Mouse (Mus musculus) right cerebral cortex, postnatal 4 days (tissue): Measurements from ENCODE around the gene Hrh3.

Experiments
- DNase-seq: peaks from one replicate; pipeline ENCODE4 v3.0.0-alpha.2; 2022

The Hrh3 gene

DNA sequence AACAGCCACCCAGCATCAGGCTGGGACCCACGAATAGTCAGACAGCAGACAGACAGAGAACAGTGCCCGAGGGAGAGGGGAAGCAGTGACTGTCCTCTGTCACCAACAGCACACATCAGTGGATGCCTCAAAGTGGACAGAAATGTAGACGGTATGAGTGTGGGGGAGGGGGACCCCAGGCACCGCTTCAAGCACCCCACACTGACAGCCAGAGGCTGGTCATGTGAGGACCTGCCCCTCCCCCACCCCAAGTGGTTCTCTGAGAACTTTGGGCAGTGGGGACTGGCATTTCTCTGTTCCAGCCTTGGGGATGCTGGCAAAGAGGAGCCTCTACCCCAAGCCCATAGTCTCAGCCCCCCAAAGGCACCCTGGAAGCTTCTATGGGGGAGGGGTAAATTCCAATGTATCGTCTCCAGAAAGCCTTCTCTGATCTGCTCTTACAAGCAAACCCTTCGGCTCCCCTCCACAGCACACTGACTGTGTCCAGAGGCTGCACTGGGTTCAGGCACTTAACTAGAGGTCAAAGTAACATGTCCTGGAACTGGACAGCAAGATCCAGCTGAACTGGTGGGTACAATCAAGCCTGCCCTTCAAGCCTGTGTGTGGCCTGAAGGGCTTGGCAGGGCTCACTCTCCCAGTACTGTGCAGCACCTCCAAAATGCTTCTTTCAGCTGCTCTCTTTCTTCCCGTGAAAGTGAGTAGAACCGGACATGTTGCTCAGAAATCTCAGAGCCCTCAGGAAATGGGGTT, 1.3 kb upstream of the Hrh3 start:
- DNase-seq, result peak; percentile 52

DNA sequence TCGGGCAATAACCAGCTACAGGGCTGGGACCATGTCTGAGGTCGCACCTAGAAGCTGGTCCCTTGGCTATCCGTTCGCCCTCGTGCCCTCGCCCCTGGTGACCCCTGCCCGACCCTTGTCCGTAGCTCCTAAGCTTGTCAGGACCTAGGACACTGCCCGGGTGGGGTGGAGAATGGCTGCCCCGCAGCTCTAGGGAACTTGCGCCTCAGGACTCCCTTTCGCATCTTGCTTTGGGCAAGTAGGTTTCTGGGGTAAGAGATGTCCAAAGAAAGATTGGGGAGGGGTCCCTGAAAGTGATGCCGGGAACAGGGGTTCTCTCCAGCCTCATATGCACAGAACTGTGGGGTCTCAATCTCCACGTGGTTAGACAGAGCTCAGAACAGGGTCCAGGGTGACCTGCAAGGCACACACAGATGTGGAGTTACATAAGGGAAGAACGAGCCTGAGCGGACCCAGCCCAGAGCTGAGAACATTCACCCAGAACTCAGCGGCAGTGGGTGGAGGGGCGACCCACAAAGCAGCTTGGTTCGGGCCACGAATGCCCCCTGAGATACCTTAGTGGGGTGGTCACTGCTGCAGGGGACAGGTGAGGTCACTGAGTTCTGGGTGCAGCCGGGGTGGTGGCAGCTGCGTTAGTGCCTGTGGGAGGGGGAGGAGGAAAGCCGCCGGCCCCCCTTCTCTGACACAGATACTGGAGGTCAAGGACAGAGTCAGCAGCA, 530 bp upstream of the Hrh3 start:
- DNase-seq, result no peak

- no peak for DNase-seq
Measured at GRCm38 (mm10) chr2:180103151-180103977, 924 bp downstream of the Hrh3 start.

DNA sequence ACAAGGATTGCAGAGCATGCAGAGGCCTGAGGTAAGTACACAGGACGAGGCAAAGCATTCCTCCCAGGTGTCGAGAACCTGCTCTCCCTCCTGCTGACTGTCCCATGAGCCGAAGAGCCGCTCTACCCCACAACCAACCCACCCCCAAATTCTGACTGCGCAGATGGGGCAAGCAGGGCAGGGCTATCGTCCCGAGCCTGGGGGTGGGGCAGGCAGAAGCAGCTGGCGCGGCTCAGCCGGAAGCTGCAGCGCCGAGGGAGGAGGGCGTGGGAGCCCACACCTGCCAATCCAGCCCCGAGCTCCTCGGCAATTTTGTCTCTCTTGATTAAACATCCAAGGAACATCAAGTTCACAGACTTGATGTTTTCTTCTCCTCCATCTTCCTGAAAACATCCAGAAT, 4.8 kb downstream of the Hrh3 start:
- no peak for DNase-seq

DNA sequence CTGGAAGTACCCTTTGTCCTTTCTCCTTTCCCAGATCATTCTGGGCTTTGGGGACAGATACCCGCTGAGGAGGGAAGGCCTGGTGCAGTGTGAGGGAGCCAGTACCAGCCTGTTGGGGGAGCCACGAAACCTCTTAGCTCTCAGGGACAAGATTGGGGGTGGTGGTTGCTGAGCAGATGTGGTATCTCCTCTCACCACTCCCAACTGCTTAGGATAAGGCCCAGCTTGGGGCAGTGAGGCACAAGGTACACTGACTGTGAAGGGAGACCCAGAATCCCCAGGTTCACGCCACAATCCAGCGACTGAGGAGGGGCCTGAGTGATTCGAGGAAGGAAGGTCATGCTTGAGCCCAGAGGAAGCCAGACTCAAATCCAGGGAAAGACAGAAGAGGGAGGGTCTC, 6.1 kb downstream of the Hrh3 start:
- DNase-seq, result no peak

- no peak for DNase-seq
Measured at GRCm38 (mm10) chr2:180097585-180097984, 6.7 kb downstream of the Hrh3 start.

- DNase-seq, result no peak
Measured at GRCm38 (mm10) chr2:180095711-180096110, 8.6 kb downstream of the Hrh3 start.

GRCm38 (mm10) chr2:180090285-180090684, 14.0 kb downstream of the Hrh3 start:
- no peak for DNase-seq

DNA sequence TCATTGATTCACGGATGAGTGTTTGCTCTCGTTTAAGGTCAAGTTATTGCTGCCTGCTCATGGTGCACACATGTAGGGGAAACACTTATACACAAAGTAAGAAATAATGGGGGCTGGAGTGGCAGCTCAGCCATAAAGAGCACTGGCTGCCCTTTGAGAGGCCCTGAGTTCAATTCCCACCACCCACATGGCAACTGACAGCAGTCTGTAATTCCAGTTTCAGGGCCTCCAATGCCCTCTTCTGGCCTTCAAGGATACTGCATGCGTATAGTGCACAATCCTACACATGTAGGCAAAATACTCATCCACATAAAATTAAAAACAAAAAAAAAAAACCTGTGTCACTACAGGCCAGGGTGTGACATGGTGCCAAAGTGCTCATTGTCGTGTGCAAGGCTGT, 16.8 kb downstream of the Hrh3 start:
- DNase-seq, result no peak

DNA sequence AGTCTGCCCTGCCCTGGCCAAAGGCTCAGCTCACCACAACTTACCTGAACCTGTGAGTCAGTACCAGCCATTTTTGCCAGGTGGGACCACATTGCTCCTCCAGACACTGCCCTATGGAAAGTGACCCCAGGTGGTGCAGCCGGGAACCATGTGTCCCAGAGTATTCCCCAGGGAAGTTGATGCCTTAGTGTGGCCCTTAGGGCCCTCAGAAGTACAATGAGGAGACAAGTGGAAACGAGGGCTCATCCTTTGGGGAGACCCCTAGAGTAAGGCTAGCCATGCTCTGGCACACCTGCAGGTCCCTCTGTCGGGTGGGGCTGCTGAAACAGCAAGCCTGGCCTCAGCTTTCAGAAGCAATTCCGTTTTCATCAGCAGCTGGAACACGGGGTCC, 17.7 kb downstream of the Hrh3 start:
- DNase-seq, result no peak

DNA sequence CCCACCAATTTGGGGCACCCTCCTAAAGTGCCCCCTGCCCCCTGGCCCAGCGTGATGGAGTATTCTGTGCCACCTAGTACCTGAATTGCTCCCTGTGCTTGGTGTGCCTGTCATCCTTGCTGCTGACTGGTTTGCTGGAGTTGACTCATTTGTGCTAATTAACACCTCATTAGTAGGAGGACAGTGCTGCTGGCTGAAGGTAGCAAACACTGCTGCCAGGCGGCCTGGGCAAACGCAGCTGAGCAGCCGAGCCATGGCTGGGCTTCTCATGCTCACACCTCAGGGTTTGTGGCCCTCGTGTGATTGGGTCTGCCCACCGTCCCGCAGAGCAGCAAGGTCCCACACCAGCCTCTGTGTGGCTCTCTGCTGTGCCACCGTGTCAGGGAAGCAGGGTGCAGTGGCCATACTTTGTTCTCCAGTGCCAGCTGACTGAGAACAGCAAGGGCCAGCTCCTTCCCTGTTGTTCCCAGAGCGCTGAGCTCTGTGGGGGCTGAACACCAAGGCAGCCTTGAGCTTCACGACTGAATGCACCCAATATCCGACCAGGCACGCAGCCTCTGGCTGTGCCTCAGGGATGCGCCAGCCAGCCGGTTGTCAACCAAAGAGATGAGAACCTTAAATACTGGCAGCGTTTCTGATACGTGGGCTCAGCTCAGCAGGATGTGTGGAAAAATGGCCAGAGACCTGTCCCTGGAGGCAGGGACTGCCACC, 18.2 kb downstream of the Hrh3 start:
- DNase-seq, result no peak

DNA sequence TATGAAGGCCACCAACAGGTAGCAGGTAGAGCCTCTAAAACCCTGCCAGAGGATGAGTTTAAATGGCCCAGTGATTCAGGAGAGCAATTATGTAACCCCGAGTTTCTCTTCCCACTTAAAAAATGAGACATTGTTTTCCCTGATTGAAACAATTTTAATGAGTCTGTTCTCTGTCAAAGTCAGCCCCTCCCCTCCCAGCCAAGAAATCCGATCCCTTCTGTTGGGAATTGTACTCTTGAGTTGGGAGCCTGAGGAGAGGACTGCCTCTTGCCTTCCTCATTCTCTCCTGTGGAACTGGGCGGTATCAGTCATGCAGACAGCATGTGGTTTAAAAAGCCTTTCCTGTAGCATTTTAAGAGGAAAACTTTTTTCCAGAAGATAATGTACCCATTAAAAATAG, 19.7 kb downstream of the Hrh3 start:
- no peak for DNase-seq

GRCm38 (mm10) chr2:180083063-180083462, 21.2 kb downstream of the Hrh3 start:
- no peak for DNase-seq

DNA sequence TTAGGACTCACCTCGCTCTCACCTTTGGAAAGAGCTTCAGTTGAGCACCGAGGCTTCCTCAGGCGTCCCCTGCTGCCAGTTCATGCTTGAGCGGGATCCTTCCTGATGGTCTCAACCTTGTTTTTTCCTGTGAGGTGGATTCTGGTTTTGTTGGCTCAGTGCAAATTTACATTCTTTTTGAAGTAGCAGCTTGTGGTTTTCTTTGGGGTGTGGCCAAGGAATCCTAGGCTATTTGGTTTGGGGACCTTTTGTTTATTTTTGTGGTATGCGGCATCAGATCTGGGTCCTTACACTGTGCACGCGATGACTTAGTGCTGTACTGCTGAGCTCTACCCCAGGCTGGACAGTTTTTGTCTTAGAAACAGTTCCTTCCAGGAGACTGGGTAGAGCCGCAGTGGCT, 23.6 kb downstream of the Hrh3 start:
- no peak for DNase-seq

GRCm38 (mm10) chr2:180077622-180078021, 26.7 kb downstream of the Hrh3 start:
- DNase-seq, result no peak

- no peak for DNase-seq
Measured at GRCm38 (mm10) chr2:180072886-180073285, 31.4 kb downstream of the Hrh3 start.

- DNase-seq, result no peak
Measured at GRCm38 (mm10) chr2:180071671-180072070, 32.6 kb downstream of the Hrh3 start.

GRCm38 (mm10) chr2:180070481-180071453, 33.5 kb downstream of the Hrh3 start, which contains the start of gene Mtg2:
Gene Mtg2 (plus strand): TSS chr2:180070588.
- DNase-seq, result peak; percentile 96

GRCm38 (mm10) chr2:180069770-180070480, 34.4 kb downstream of the Hrh3 start:
- no peak for DNase-seq

DNA sequence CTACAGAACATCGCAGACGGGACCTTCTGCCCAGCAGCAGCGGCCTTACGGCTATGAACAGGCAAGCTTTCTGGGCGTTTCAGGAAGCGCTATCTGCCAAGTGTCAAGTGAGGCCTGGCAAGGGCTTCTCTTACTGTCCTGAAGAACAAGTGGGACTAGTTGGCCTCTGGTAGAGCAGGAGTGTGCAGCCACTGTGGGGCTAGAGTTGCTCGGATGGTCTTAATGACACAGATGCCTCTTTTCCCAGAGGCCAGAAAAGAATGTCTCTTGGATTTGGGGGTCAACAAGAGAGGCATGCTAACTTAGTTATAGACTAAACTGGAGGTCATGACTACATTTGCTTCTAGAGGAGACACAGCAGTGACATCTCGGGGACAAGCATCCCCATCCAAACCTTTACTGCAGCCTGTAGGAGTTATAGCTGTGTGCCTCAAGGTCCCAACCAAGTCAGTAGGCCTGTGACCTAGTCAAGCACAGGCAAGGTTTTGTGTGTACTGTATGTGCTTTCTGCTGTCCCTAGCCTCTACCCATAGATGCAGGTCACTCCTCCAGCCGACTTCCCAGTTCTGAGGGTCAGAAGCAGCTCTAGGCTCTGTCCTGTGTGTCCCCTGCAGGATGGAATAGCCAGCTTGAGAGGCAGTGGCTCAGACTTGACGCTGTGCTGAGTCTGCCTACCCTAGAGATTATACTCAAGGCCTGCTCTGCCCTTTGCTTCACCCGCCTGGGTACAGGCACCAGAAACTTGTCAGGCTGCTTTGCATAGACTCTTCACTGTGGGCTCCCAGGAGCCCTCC, 40.8 kb downstream of the Hrh3 start:
- DNase-seq, result no peak
